Mouse (Mus musculus) T-helper 1 cell (primary cell): Measurements from ENCODE around the gene Ndufa8.

Experiments used
- in situ Hi-C: fragments of 300-600 bp; cut with MboI, MseI; formaldehyde crosslinking; loops from one replicate; pipeline ENCODE4 v1.15.1; 2025; ENCODE audit warnings: high pct_unique_total_duplicates

Gene Ndufa8

GRCm38 (mm10) chr2:36048748-36049566, at the start of gene Ndufa8, which contains the start of gene Morn5:
Gene Ndufa8 (minus strand): TSS chr2:36049406.
Gene Morn5 (plus strand): TSS chr2:36049458.
- in situ Hi-C loops = no loop called here

- in situ Hi-C loops = no loop called here
Measured at GRCm38 (mm10) chr2:36098021-36098420, 48.8 kb upstream of the Ndufa8 start.

DNA sequence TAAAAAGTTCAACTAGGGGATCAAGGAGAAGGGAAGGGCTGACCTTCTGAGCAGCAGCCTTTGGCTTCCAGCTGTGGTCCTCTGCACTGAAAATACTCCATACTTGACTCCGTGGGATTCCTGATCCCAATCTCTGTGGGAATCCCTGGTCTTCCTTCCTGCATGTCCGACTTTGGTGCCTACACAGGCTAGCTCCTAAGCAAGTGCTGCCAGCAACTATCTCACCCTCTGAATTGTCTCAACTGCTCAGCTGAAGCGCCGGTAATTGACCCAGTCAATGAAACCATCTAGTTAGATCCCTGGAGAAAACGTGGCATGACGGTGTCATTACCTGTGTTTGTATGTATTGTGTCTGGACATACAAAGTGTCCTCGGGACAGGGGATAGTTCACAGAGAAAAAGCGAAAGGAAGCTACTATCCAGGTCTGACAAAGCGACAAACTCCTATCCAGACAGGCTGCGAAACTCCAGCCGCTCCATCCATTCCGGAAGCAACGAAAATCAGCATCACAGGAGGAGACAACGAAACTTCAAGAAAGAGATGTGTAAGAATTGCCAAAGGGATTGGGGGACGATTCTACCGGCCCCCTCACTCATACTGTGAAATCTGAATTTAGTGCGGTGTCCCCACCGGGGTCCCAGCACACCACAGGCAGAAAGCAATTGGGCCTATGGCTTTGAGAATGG, 48.1 kb upstream of the Ndufa8 start:
- in situ Hi-C loops = no loop called here

- in situ Hi-C loops = no loop called here
Measured at GRCm38 (mm10) chr2:36093914-36094475, 44.8 kb upstream of the Ndufa8 start.

- in situ Hi-C loops = no loop called here
Measured at GRCm38 (mm10) chr2:36093301-36093700, 44.1 kb upstream of the Ndufa8 start.

DNA sequence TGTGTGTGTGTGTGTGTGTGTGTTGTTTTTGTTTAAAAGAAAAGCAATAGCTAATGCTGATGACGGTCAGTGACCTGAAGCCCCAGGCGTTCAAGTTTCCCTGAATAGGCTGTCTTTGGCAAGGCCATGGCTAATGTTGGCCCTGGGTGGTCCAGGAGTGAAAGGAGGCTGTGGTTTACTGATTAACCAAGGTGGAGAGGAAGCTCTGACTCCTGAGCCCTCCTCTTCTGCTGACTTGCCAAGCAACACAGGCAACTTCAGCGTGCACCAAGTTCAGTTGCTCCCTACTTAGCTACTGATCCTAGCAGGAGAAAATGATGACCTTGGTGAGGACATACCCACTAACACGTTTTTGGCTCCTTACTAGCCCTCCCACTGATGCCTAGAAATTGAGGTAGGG, 43.5 kb upstream of the Ndufa8 start:
- in situ Hi-C loops = no loop called here

DNA sequence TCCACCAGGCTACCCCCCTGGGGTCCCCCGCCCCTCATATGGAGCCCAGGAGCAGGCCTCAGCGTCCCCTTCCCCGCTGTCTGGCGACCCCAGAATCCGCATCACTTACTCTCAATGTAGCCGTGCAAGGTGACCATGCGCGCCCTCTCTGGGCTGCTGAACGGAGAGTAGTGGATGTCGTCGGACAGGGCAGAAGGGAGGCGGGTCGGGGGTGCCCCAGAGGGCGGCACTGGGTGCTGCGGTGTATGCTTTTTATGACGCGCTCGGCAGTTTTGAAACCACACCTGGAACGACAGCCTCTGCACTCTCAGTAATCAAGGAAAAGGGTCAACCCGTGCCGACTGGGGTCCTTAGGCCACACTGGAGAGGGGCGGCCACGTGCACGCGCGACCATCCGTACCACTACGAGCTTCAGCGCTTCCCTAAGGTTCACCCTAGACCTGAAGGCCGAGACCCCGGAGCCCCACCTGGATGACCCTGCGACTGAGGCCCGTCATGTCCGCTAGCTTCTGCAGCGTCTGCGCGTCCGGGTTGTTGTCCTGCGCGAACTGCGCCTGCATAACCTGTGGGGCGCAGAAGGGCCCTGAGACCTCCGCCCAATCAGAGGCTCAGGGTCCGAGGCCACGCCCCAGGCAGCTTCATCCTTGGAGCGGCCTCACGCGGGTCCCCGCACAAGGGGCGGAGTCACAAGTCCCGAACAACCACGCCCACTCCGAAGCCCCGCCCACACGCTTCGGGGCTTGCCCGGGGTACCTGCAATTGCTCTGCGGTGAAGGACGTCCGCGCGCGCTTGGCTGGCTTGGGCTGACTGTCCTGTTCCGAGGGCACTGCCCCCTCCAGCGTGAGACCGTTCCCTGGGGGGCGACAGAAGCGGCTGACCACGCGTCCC, 41.9 kb upstream of the Ndufa8 start:
- in situ Hi-C loops = no loop called here

GRCm38 (mm10) chr2:36089190-36089589, 40.0 kb upstream of the Ndufa8 start:
- in situ Hi-C loops = no loop called here

DNA sequence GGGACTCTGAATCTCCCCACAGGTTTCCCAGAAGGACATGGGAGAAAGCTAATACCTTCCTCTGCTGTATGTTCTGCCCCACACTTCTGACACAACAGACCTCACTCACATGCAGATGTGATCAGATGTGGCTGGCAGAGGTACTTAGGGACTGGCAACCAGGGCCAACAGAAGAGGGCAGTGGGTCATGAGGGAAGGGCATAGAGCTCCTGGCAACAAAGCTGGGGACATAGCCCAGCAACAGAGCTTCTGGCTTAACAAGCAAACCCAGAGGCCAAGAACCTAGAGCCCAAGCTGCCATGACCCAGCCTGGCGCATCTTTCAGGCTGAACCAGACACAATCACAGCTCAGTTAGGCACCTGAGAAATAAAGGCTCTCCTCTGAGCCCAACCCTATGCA, 35.8 kb upstream of the Ndufa8 start:
- in situ Hi-C loops = no loop called here

- in situ Hi-C loops = no loop called here
Measured at GRCm38 (mm10) chr2:36082802-36083580, 33.8 kb upstream of the Ndufa8 start.

DNA sequence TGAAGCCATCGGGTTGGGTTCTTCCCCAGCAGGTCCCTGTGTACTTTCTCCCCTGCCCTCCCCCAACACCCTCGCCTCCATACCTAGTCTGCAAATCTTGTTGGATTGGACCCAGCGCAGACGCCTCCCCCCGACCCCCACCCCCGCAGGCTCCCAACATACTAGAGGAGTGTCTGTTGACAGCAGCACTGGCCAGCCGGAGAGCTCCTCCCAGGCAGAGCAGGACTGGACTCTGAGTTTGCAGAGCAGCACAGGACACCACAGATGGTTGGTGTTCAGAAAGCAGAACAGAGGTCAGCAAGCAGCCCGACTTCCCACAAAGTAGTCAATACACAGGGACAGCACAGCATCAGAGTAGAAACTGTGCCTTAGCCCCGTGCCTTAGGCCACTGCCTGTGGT, 32.2 kb upstream of the Ndufa8 start:
- in situ Hi-C loops = no loop called here

DNA sequence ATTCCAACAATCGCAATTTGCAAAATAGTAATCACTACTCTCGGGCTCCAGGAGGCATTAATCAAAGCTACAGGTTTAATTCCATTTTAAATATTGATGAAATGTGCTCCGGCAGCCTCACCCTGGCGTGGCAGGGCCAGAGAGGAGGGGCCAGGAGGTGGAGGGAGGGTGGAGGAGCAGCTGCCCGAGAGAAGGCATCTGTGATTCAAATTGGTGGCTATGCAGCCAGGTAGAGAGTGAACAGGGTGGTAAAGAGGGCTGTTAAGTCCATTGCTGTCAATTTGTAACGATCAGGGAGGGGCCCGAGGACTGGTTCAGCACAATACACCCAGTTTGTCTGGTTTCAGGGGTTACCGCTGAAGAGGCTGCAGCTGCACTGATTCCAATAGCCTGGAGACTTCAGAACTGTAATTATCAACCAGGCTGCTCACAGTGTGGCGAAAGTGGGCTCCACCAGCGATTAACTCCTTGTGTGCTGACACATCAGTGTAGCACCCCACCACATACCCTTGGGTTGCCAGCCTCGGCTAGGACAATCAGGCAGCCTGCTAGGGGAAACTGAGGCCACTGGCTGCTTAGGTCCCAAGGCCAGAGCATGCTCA, 28.1 kb upstream of the Ndufa8 start:
- in situ Hi-C loops = no loop called here

GRCm38 (mm10) chr2:36075210-36075609, 26.0 kb upstream of the Ndufa8 start:
- in situ Hi-C loops = no loop called here

GRCm38 (mm10) chr2:36073781-36074180, 24.6 kb upstream of the Ndufa8 start:
- in situ Hi-C loops = no loop called here

DNA sequence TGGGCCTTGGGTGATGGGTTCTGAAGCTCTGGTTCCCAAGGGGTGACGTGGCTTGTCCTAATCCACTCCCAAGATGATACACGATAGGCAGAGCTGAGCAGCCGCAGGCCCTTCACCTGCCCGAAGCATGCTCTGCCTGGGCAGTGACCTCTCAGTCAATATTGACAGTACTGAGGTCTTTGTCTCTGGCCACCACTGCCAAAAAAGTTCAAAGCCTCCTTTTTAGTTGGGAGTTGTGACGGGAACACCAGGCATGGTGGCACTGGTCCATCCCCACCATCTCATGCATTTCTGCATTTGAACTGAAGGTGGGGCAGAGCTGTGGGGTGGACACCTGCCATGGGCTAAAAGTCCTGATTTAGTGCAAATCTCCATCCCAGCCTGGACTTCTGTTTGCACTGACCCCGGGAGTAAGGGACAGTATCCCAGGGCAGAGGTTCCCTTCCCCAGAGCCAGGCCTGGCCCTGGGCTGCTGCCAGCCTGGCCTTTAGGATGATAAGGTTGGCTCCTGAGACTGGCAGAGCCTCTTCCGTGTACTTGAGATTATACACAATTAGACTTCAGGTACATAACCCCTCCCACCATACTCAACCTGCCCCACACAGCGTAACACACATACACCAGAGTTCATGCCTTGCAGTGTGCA, 22.6 kb upstream of the Ndufa8 start:
- in situ Hi-C loops = no loop called here

DNA sequence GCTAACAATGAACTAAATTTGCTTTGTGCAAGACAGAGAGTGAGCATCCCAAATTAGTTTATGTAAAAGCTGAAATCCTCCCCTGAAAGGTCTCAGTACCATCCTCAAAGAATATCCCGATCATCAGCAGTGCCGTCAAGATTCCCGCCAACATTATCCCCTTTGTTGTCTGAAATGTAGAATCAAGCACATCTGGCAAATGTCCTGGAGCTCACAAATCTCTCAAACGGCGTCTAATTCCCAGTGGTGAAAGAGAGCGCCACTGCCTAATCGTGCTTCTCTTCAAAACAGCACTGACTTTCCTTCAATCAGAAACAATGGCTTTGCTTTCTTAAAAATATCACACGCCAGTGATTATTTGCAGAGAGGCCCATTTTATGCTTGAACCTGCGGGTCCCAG, 17.9 kb upstream of the Ndufa8 start:
- in situ Hi-C loops = no loop called here

DNA sequence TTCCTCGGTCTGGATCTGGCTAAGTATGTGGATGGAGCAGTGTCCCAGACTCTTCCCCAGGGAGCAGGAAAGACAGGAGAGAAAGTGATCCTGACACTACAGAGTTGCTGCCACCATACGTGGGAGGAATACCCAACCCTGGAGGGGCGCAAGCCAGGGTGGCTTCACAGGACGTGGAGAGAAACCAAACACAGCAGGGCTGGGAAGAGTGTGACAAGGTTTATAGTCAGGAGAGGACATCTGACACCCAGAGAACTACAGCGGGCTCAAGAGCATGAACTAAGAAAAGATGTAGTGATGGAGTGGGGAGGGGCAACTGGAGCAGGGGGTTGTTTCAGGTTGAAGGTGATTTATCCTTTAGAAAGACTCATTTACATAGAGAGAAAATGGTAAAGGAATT, 12.2 kb upstream of the Ndufa8 start:
- in situ Hi-C loops = no loop called here

GRCm38 (mm10) chr2:36056248-36056647, 7.0 kb upstream of the Ndufa8 start:
- in situ Hi-C loops = no loop called here

- in situ Hi-C loops = no loop called here
Measured at GRCm38 (mm10) chr2:36053249-36053648, 4.0 kb upstream of the Ndufa8 start.

DNA sequence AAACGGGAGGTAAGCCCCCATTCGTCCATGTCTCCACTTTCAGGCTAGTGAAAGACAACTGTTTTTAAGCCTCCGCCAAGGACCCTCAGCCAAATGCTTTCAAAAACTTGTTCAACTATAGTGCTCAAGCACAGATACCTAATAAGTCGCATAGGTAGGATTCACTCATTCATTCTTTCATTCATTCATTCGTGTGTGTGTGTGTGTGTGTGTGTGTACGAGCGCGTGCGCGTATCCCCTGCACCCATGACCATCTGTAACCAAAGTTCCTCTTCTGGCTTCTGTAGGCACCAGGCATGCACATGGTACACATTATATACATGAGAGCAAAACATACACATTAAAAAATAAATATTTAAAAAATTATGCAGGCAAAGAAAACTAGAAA, 355 bp upstream of the Ndufa8 start:
- in situ Hi-C loops = no loop called here
